Mouse (Mus musculus) spleen, embryonic (tissue): ENCODE data around the gene Kl.

Experiments used
- CTCF ChIA-PET: fragments of 350-600 bp; sonication (Branson Sonifier 250); formaldehyde crosslinking; loops from one replicate; lab custom pipeline; 2022; lab: Charles Lee

Kl gene

GRCm38 (mm10) chr5:150962756-150963155 lies 10.3 kb downstream of the Kl start:
- CTCF ChIA-PET = no interaction called here

DNA sequence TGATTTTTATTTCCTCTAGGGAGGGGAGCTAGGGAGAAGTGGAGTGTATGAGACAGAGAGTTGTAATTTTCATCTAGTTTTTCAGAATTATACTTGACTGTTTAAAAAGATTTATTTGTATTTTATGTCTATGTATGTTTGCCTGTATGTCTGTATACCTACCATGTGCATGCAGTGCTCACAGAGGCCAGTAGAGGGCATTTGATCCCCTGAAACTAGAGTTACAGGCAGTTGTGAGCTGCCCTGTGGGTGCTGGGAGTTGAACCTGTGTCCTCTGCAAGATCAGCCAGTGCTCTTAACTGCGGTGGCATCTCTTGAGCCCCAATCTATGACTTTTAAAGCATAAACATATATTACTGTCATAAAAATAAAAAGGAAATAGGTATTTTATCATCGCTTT lies 15.5 kb downstream of the Kl start:
- CTCF ChIA-PET = no interaction called here

DNA sequence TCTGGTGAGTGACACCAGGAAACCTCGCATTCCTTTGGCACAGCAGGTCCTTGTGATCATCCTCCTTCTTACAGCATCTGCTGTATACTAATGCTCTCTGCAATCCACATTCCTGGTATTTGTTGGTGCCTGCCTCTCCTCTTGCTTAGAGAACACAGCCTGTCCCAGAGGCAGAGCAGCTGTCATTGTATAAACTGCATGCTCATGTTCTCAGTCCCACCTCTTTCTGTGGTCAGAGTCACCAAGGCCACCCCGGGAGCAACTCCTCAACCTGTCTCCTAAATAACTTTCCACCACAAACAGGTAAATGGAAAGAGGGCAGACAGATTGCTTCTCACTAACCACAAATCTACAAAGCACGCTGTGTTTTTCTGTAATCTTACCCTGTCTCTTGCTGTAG lies 18.1 kb downstream of the Kl start:
- CTCF ChIA-PET = no interaction called here

- CTCF ChIA-PET = no interaction called here
Measured at GRCm38 (mm10) chr5:150971126-150971525, 18.7 kb downstream of the Kl start.

- CTCF ChIA-PET = no interaction called here
Measured at GRCm38 (mm10) chr5:150974226-150974625, 21.8 kb downstream of the Kl start.

- CTCF ChIA-PET = no interaction called here
Measured at GRCm38 (mm10) chr5:150977383-150977958, 25.1 kb downstream of the Kl start.

GRCm38 (mm10) chr5:150979341-150980136 lies 27.1 kb downstream of the Kl start:
- CTCF ChIA-PET = no interaction called here

DNA sequence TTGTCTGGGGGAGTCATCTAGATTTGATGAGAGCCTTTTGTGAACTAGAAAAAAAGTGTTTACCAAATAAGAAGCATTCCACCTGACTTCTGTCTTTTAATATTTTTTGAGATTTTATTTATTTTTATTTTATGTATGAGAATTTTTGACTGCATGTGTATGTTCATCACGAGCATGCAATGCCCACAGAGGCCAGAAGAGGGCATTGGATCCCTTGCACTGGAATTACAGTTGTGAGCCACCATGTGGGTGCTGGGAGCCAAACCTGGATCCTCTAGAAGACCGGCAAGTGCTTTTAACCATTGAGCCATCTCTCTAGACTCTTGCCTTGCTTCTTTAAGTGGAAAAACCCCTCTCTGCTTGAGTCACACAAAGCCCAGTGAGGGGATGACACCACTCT lies 29.7 kb downstream of the Kl start:
- CTCF ChIA-PET = no interaction called here

DNA sequence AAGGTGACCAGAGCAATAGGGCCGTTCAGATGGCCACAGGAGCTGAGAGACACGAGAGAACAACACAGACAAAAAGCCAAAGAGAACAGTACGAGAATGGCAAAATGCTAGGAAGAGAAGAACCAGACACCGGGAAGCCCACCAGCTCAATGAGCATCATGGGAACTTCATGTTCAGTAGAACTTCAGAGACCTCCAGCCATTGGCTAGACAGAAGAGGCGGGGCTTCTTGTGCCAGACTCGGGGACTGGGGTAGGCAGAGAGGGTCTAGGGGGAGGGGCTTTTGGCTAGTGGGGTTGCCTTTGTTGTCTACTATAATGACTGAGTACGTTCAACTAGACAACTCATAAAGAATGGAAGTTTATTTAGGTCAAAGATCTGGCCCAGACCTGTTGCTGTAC lies 41.7 kb downstream of the Kl start:
- CTCF ChIA-PET = no interaction called here

DNA sequence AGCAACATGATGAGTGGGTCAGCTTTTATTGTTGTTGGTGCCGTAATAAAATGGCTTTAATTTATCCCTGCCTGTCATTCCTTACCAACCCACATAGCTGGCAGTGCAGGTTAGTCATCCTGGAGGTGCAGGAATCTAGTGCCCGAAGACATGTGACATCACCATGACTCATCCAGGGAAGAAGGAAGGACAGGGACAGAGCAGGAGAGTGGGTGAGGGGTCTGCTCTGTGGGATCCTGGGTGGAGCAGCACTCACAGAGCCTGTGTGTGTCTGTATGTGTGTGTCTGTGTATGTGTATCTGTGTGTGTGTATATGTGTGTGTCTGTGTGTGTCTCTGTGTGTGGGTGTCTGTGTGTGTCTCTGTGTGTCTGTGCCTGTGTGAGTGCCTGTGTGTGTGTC lies 44.2 kb downstream of the Kl start:
- CTCF ChIA-PET = interaction anchor here (0.6 kb wide), 1 partner anchor 78 kb away, joined by 4 read pairs; no protein-coding TSS in a partner anchor

- CTCF ChIA-PET = no interaction called here
Measured at GRCm38 (mm10) chr5:151001111-151001510, 48.7 kb downstream of the Kl start.

- CTCF ChIA-PET = no interaction called here
Measured at GRCm38 (mm10) chr5:151002051-151002450, 49.6 kb downstream of the Kl start.

DNA sequence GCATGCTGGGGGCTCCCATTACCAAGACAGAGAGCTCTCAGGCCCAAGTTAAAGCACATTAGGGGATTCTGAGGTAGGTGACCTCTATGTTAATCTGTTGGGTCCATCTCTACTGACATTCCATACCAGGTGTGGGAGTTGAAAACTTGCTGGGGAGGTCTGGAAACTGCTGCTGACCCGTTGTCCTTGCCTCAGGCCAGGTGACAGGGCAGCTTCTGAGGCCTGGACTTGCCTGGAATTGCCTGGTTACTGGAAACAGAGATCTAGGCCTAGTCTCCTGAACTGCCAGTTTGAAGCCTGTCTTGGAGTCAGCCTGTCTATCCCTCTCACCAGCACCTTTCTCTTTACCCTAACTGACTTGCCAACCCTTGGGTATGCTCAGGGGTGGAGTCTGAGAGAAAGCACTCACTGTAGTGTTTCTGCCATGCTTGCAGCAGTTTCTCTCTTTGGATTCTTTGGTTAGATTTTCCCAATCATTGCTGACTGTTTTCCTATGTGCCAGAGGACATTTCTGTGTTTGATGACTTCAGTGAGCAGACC lies 51.9 kb downstream of the Kl start:
- CTCF ChIA-PET = no interaction called here

- CTCF ChIA-PET = no interaction called here
Measured at GRCm38 (mm10) chr5:151018450-151018849, 66.0 kb downstream of the Kl start.

GRCm38 (mm10) chr5:151018959-151019358 lies 66.6 kb downstream of the Kl start:
- CTCF ChIA-PET = no interaction called here

GRCm38 (mm10) chr5:151020031-151020820 lies 67.8 kb downstream of the Kl start:
- CTCF ChIA-PET = no interaction called here

GRCm38 (mm10) chr5:151020831-151021230 lies 68.4 kb downstream of the Kl start:
- CTCF ChIA-PET = no interaction called here

- CTCF ChIA-PET = no interaction called here
Measured at GRCm38 (mm10) chr5:151022026-151022425, 69.6 kb downstream of the Kl start.

GRCm38 (mm10) chr5:151022939-151023338 lies 70.5 kb downstream of the Kl start:
- CTCF ChIA-PET = no interaction called here

GRCm38 (mm10) chr5:151023461-151023860 lies 71.1 kb downstream of the Kl start:
- CTCF ChIA-PET = no interaction called here

DNA sequence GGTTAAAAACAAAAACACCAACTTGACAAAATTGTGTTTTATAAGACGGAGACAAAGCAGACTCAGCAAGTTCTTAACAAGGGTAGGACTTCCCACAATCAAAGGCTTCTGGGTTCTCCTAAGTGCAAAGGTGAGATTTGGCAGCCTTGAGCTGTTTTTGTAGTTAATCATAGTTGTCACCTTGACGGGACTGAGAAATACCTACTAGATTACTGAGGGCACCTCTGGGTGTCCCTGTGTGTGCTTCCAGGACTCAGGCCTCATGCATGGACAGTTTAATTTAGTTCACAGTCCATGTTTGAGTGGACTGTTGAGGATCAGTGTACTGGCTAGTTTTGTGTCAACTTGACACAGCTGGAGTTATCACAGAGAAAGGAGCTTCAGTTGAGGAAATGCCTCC lies 72.1 kb downstream of the Kl start:
- CTCF ChIA-PET = no interaction called here

DNA sequence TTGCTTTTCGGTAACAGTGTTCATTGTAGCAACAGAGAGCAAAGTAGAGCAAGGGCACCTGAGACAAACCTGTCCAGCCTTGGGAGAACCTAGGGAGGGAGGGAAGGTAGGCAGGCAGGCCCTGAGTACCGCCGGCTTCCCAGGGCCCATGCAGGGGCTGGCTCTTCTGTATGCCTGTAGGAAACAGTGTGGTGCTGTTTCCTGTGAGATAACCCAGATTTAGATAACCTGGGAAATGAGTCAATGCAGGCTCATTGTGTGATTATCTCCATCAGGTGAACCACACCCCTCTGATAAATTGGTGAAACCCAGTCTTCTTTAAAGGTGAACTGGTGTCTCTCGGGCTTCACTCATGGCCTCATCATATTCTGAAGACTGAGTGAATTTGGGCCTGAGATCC lies 73.7 kb downstream of the Kl start:
- CTCF ChIA-PET = no interaction called here
